Mouse (Mus musculus) thymus, adult 18-20 months (tissue): ENCODE data around the gene Aco1.

Experiments used
- DNase-seq, 2 experiments: peaks; one replicate each; pipeline ENCODE4 v3.0.0; 2022; ENCODE audit warnings: mixed read lengths in 2 of 2

Gene Aco1

GRCm38 (mm10) chr4:40157500-40158223, 14.8 kb downstream of the Aco1 start:
- DNase-seq = no peak

- DNase-seq = no peak
Observed at GRCm38 (mm10) chr4:40158224-40158540, 15.3 kb downstream of the Aco1 start.

- DNase-seq = no peak
Observed at GRCm38 (mm10) chr4:40160591-40161434, 17.9 kb downstream of the Aco1 start.

DNA sequence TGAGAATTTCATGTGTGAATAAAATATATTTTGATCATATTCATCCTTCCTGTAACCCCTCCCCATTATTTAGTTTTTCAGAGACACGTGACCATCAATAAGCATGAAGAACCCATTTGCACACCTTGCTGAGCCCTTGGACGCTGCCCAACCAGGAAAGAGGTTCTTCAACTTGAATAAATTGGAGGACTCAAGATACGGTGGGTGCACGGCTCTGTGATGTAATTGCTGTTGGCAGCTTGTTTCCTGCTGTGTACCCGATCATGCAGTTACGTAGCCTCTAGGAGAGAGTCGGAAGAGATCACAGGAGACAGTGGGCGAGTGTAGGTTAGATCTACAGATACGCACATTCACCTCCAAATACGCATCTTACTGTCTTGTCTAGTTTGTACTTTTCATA, 20.8 kb downstream of the Aco1 start:
- no peak for DNase-seq

DNA sequence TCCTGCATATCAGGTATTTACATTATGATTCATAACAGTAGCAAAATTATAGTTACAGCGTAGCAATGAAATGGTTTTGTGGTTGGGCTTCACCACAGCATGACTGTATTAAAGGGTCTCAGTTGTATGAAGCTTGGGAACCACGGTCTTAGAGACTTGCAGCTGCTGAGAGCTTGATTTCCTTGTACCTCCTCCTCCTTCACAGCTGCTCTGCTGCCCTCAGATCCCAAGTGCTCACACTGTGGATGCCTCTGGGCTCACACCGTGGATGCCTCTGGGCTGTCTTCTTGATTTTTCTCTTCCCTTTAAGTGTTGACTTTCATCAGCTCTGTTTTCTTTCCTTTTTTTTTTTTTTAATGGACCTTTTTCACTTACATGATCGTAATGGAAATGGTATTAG, 28.6 kb downstream of the Aco1 start:
- no peak for DNase-seq

GRCm38 (mm10) chr4:40172336-40172735, 29.5 kb downstream of the Aco1 start:
- DNase-seq = no peak

- DNase-seq = no peak
Observed at GRCm38 (mm10) chr4:40174321-40174720, 31.4 kb downstream of the Aco1 start.

- no peak for DNase-seq
Observed at GRCm38 (mm10) chr4:40178584-40178983, 35.7 kb downstream of the Aco1 start.

DNA sequence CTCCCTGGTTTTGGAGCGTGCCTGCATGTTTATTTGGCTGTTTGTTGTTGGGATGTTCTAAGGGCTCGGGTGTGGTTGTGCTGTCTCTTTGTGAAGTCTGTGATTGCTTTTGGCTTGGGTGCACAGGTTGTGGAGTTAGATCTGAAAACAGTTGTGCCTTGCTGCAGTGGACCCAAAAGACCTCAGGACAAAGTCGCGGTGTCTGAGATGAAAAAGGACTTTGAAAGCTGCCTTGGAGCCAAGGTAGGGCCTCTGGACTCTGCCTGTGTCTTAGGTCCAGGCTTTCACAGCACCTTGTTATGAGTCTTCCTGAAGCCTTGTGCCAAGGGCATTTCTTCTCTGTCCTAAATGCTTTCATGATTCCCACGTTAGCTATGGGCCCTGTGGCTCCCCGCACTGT, 37.2 kb downstream of the Aco1 start:
- no peak for DNase-seq

- no peak for DNase-seq
Observed at GRCm38 (mm10) chr4:40181681-40182080, 38.8 kb downstream of the Aco1 start.

DNA sequence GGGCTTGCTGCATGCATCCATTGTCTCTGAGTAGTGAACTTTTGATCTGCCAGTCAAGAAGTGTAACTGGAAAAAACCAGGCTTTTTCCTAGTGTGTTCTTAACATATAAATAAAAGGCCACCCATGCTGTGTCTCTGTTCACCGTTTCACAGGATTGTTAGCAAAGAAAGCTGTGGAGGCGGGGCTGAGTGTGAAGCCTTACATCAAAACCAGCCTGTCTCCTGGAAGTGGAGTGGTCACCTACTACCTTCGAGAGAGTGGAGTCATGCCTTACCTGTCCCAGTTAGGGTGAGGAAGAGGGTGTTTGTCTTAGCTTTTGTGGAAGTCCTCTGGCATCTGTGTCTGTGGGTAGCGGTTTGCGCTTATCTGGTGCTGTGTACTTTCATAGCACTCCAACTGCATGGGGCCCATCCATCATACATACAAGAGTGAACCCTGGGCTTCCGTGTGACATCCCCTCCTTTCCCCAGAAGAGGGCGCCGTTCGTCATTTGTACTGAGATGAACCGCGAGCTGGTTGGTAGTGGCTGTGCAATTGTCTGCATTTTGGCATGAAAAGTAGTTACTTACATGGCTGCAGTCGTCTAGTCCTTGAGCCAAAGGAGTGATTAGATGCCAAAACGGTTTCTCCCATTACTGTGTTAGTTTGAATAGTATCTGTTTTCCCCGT, 39.9 kb downstream of the Aco1 start:
- peak; percentile 11 to 19 for DNase-seq

GRCm38 (mm10) chr4:40183781-40184180, 40.9 kb downstream of the Aco1 start:
- no peak for DNase-seq

DNA sequence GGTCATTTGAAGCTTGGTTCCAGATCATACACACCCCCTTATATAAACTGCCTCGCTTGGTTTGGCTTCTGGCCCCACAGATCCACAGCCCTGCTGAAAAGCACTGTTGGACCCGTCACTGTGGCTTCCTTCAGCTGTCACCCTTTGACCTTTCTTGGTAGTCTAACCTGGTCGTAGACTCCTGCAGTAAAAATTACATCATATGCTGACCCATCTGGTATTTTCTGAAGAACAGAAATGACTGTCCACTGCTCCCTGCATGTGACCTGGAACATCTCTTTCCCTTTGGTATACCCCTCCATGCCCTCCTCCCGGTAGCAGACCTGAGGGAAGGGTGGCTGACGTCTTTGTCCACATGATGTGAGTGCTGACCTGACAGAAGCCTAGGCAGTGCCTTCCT, 41.6 kb downstream of the Aco1 start:
- no peak for DNase-seq

DNA sequence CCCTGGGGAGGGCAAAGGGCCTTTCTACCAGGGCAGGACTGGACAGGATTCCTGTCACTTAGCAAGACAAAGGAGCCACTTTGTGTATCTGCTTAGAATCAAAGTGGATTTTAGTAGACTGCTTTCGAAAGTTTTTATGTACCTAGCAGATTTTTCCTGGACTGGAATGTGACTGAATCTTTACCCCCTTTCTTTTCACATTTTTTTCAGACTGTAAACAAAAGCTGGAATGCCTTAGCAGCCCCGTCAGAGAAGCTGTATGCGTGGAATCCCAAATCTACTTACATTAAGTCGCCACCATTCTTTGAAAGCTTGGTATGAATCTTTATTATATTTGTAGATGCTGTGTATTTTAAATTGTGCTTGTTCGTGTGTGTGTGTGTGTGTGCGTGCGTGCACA, 45.1 kb downstream of the Aco1 start:
- no peak for DNase-seq

DNA sequence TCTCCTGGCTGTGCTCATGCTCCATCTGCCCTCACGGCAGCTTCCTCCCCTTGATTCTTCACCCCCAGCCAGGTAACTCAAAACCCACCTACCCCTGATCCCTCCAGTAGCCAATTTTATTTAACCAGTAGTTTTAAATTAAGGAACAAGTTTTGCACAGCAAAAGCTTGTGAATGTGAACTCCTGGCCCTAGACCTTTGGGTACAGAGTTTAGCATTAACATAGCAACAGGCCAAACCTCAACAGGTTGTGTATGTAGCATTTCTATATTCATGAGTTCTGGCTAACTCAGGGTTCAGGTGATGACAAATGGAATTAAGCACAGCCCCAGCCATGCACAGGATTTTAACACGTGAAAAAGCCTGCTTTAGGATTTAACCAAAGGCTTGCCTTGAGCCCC, 49.4 kb downstream of the Aco1 start:
- no peak for DNase-seq

GRCm38 (mm10) chr4:40193461-40193860, 50.6 kb downstream of the Aco1 start:
- no peak for DNase-seq

GRCm38 (mm10) chr4:40195336-40195735, 52.5 kb downstream of the Aco1 start:
- DNase-seq = no peak

GRCm38 (mm10) chr4:40202205-40202604, 59.3 kb downstream of the Aco1 start:
- no peak for DNase-seq

DNA sequence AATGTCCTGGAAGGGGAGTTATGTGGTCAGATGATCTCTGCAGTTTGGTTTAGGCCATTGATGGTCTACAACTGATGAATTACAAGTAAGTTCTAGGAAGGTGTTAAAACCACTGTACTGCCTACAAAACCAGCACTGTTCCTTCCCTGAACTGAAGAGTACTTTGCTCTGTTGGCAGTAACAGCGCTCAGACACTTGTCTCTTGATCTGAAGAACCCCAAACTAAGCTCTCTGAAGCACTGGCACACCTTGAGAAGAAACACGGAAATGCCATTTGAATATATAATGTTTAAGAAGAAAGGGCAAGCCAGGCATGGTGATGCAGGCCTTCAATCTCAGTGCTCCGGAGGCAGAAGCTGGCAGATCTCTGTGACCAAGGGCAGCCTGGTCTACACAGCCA, 61.5 kb downstream of the Aco1 start:
- no peak for DNase-seq

- no peak for DNase-seq
Observed at GRCm38 (mm10) chr4:40205231-40205903, 62.5 kb downstream of the Aco1 start.

- no peak for DNase-seq
Observed at GRCm38 (mm10) chr4:40207701-40208100, 64.8 kb downstream of the Aco1 start.

DNA sequence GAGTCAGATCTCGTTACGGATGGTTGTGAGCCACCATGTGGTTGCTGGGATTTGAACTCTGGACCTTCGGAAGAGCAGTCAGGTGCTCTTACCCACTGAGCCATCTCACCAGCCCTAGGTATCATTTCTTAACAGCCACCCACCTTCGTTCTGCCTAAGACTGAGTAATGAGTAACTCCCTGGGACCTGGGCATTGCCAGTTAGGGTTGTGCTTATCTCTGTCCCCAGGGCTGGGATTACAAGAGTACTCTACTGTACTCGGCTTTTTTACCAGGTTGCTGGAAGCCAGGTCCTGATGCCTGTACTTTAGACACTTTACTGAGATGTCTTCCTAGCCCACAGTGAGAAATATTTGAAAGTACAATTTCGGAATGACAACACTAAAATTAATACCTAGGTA, 69.3 kb downstream of the Aco1 start:
- DNase-seq = no peak

DNA sequence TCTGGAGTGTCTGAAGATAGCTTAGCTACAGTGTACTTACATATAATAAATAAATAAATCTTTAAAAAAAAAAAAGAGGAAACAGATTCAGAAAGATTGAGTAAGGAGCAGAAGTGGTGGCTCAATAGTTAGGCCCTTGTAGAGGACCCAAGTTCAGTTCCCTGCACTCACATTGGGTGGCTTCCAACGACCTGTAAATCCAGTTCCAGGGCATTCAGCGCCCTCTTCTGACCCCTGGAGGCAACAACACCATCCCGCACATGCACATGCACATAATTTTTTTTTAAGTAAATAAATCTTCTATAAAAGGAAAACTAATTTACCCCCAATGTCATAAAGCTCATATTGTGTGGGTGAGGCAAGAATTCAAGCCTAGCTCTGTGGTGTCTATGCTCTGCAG, 75.0 kb downstream of the Aco1 start:
- DNase-seq = no peak
